Mouse (Mus musculus) CH12.LX (cell line): ENCODE measurements around the gene Endog.

ENCODE experiments used
- EP300 ChIP-seq: IDR thresholded peaks from 2 replicates; pipeline ENCODE4 v1.6.1; 2011; ENCODE audit warnings: low read length, improper control_type of control experiment
- ETS1 ChIP-seq: conservative IDR thresholded peaks from 2 replicates; pipeline ENCODE4 v1.6.1; 2012; ENCODE audit warnings: low read depth, mild to moderate bottlenecking, inconsistent platforms, low read length, improper control_type of control experiment, moderate library complexity
- NELFE ChIP-seq: IDR thresholded peaks from 2 replicates; pipeline ENCODE4 v1.6.1; 2011; ENCODE audit warnings: low read depth, low read length, improper control_type of control experiment
- POLR2A ChIP-seq: IDR thresholded peaks from 2 replicates; pipeline ENCODE4 v1.6.1; 2011; ENCODE audit warnings: low read depth, mild to moderate bottlenecking, improper control_type of control experiment, low read length
- POLR2AphosphoS2 ChIP-seq: IDR thresholded peaks from 2 replicates; pipeline ENCODE4 v1.6.1; 2011; ENCODE audit warnings: low read depth, low read length, improper control_type of control experiment
- SMC3 ChIP-seq: IDR thresholded peaks from 2 replicates; pipeline ENCODE4 v1.6.1; 2011; ENCODE audit warnings: low read depth, low read length, improper control_type of control experiment
- TBP ChIP-seq: conservative IDR thresholded peaks from 2 replicates; pipeline ENCODE4 v1.6.1; 2011; ENCODE audit warnings: low read depth, low read length, improper control_type of control experiment
- UBTF ChIP-seq: IDR thresholded peaks from 2 replicates; pipeline ENCODE4 v1.6.1; 2012; ENCODE audit warnings: low read depth, mild to moderate bottlenecking, inconsistent platforms, low read length, improper control_type of control experiment, moderate library complexity

GRCm38 (mm10) chr2:30124472-30125274, 46.6 kb upstream of the Endog start, which contains the start of gene Zer1:
- TF ChIP-seq UBTF (no peak), EP300 (no peak), SMC3 (no peak), TBP (no peak; the same call in 1 of the 2 replicates), ETS1 (peak; percentile 48), POLR2A (peak; percentile 91), NELFE (peak; percentile 87), POLR2AphosphoS2 (peak; percentile 47; the same call in 1 of the 2 replicates)
